Mouse (Mus musculus): ENCODE measurements around the gene Pgam5.

DNA sequence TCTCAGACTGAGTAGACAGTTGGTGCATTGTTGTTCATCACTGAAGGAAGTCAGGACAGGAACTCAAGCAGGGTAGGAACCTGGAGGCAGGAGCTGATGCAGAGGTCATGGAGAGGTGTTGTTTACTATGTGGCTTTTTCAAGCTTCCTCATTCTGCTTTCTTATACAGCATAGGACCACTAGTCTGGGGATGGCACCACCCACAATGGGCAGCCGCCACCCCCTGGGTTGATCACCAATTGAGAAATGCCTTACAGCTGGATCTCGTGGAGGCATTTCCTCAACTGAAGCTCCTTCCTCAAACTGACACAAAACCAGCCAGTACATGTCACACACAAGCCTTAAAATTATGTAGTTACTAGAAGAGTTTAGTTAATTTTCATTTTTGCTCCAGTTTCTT is 58.4 kb downstream of the Pgam5 start:
- no peak for TF ChIP-seq NELFE (IDR thresholded peaks at IDR 0.05; ENCODE audit: low read depth, low read length)
- no peak for TF ChIP-seq ZC3H11A (IDR thresholded peaks at IDR 0.05; ENCODE audit: low read depth, low read length)
- no peak for TF ChIP-seq EP300 (IDR thresholded peaks at IDR 0.05; ENCODE audit: low read length)
- no peak for TF ChIP-seq POLR2AphosphoS2 (IDR thresholded peaks at IDR 0.05; ENCODE audit: low read depth, low read length)
- TF ChIP-seq POLR2A (IDR thresholded peaks at IDR 0.05; ENCODE audit: low read depth, low read length), result no peak
- TF ChIP-seq E2F4 (IDR thresholded peaks at IDR 0.05; ENCODE audit: insufficient replicate concordance, low read depth, low read length), result no peak
- no peak for TF ChIP-seq CTCF (conservative IDR thresholded peaks at IDR 0.05 in 1 of 2, IDR thresholded peaks at IDR 0.05 in 1 of 2; ENCODE audit: low read depth in 2 of 2, low read length in 2 of 2)
- no peak for TF ChIP-seq ELF1 (IDR thresholded peaks at IDR 0.05; ENCODE audit: low read depth, low read length)
- no peak for TF ChIP-seq JUND (conservative IDR thresholded peaks at IDR 0.05; ENCODE audit: low read depth, low read length)
- TF ChIP-seq UBTF (IDR thresholded peaks at IDR 0.05; ENCODE audit: low read depth, low read length), result no peak
- TF ChIP-seq KAT2A (IDR thresholded peaks at IDR 0.05; ENCODE audit: insufficient replicate concordance, low read length), result no peak
- TF ChIP-seq USF2 (conservative IDR thresholded peaks at IDR 0.05; ENCODE audit: low read depth, low read length), result no peak
- no peak for TF ChIP-seq TCF12 (IDR thresholded peaks at IDR 0.05; ENCODE audit: low read depth, low read length)
- no peak for TF ChIP-seq MYC (IDR thresholded peaks at IDR 0.05; ENCODE audit: low read depth, low read length)
